Mouse (Mus musculus) adrenal gland, adult 8-10 months (tissue): ENCODE results near the gene Cacng7. TPM values are rescaled to one million over a fixed set of nuclear protein-coding genes. Genes with fewer than 3 reads are reported as not detected.
A peak's percentile ranks its signal among the peaks of the same experiment; 100 is the strongest.
"Not testable (repeated sequence)": the region's sequence is repeated elsewhere in the genome, so short reads cannot be mapped to it uniquely, and the experiment has no call there.

Source experiments
- DNase-seq: peaks from one replicate; pipeline ENCODE4 v3.0.0; 2022
- microRNA-seq, 2 experiments: library from miRNA; unstranded; fragments of <30 nt; microRNA quantifications; one replicate each; pipeline ENCODE4 v1.2.0; 2022
- total RNA-seq, 4 experiments: library from RNA; stranded (reverse); gene quantifications; 2 replicates each; pipeline ENCODE4 v1.2.4; 2022

Cacng7 gene
- total RNA-seq, 4 experiments from 2014 or later, result 9.1 to 25.6 (median 14.2) TPM

GRCm38 (mm10) chr7:3389444-3390412 lies 57.0 kb downstream of the Cacng7 start:
- no peak for DNase-seq

DNA sequence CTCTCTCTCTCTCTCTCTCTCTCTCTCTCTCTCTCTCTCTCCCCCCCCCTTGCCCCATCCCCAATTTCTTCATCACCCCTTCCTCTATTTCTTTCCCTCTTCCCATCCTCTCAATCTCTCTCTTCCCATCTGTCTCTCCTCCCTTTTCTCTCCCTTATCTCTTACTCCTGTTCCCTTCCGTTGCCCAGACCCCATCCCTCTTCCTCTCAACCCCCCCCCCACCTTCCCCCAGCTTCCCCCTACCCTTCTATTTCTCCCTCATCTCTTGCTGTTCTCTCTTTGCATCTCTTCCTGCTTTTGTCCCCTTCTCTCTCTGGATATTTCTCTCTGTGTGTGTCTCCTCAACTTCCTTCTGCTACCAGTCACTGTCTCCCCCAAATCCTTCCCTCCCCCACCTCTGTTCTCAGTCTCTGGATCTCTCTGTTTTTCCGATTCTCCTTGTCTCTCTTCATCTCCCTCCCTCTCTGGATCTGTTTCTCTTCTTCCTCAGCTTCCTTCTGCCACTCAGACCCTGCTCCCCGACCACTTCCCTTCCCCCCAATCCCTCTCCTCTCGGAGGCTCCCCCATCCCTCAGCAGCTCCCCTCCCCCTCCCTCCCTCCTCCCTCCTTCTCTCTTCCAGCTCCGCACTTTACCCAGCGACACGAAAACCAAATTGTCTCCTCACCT lies 57.8 kb downstream of the Cacng7 start, which contains the start of gene Cacng8:
Gene Cacng8, plus strand, starts transcription at position 271 of the 668 bp plus-strand sequence.
- no peak for DNase-seq

- no peak for DNase-seq
Observed at GRCm38 (mm10) chr7:3391081-3391451, 58.3 kb downstream of the Cacng7 start.

DNA sequence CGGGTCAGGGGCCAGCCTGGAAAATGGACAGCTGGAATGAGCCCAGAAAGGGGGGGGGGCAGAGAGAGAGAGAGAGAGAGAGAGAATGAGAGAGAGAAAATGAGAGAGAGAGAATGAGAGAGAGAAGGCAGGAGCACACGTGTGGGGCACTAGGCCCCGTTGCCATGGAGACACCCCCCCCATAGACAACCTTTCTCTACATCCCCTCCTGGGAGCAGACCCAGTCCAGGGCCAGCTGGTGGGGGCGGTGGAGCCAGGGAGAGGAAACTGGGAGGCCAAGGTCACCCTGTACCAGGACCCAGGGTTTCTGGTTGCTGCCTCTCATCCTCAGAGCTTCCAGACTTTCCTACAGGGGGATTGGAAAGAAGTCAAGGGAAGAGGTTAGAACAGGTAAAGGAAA lies 59.1 kb downstream of the Cacng7 start:
- DNase-seq, result no peak

GRCm38 (mm10) chr7:3397355-3397754 lies 64.6 kb downstream of the Cacng7 start:
- DNase-seq, result no peak

DNA sequence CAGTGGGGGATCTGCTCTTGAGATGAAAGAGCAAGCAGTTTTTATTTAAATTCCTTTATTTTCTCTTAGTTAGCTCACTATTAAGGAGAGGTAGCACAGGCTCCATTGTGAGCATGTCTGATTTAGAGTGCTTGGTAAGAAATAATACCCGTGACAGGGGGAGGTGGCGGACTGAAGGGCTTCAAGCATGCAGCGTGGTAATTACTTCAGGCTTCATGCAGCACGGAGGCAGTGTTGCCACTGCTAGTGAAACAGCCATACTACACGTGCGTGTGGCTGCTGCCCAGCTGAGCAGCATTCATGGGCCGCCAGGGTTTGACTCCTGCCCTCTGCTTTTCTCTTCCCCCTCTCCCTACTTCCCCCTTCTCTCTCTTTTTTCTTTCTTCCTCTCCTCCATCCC lies 65.0 kb downstream of the Cacng7 start:
- DNase-seq, result no peak

- not testable (repeated sequence) for DNase-seq
Observed at GRCm38 (mm10) chr7:3398363-3398762, 65.6 kb downstream of the Cacng7 start.

GRCm38 (mm10) chr7:3399937-3400336 lies 67.2 kb downstream of the Cacng7 start:
- DNase-seq, result no peak

- no peak for DNase-seq
Observed at GRCm38 (mm10) chr7:3409729-3410520, 77.2 kb downstream of the Cacng7 start.

DNA sequence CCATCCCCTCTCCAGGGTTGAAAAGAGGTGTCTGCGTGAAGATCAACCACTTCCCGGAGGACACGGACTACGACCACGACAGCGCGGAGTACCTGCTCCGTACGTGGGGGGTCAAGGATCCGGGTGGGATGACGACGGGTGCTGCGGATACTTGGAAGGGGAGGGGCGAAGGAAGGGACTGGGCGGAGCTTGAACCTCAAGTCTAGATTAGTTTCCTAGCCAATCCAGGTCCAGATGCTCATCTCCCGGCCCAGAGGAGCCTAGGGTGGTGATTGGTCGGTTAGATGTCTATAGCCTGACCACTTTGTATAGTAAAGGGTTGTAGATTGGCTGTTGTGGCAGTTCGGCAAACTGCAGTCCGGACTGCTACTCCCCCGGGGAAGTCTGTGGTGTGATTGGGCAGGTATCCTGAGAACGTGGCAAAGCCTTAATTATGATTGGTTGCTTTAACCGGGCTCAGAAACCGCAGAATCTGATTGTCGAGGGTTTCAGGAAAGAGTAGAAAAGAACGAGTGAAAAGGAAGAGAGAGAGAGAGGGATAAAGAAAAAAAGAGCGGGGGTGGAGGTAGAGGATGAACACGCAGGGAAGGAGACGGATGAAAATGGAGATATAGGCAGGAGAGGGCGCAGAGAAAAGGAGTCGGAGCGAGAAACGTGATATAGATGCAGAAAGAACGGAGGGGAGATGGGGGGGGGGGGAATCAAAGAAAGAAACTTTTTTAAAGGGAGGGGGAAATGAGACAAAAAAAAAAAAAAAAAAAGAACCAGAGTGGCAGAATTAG lies 78.6 kb downstream of the Cacng7 start:
- DNase-seq, result peak; percentile 34

- DNase-seq, result no peak
Observed at GRCm38 (mm10) chr7:3412036-3412435, 79.3 kb downstream of the Cacng7 start.

DNA sequence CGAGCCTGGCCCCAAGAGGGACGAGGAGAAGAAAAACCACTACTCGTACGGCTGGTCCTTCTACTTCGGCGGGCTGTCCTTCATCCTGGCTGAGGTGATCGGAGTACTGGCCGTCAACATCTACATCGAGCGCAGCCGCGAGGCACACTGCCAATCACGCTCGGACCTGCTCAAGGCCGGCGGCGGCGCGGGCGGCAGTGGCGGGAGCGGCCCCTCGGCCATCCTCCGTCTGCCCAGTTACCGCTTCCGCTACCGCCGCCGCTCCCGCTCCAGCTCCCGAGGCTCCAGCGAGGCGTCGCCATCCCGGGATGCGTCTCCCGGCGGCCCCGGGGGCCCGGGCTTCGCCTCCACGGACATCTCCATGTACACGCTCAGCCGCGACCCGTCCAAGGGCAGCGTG lies 82.1 kb downstream of the Cacng7 start:
- DNase-seq, result peak; percentile 35

DNA sequence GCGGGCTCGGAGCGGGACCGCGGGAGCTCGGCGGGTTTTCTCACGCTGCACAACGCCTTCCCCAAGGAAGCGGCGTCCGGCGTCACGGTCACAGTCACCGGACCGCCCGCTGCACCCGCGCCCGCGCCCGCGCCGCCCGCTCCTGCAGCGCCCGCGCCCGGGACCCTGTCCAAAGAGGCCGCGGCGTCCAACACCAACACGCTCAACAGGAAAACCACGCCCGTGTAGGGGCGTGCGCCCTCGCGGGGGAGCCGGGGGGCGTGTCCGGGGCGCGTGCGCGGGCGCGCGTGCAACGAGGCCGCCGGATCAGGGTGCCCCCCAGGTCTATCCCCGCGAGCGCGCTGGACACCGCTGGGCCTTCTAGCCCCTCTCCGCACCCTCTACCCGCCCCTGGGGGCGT lies 82.6 kb downstream of the Cacng7 start:
- DNase-seq, result peak; percentile 36

Small RNA genes within 50 kb of the gene (microRNA-seq; reads per million reads assigned to microRNA genes)
- 25.6 to 27.7 reads per million in 2 experiments for gene Gm23450

Other genes with a start within 250 kb of the Cacng7 start
- gene AU018091, start 163.8 kb upstream of the Cacng7 start, total RNA-seq, result not detected
- under 1 TPM in 1 of 4 experiments, not detected in 3; 0.11 TPM for gene Nlrp12, start 83.2 kb upstream of the Cacng7 start, total RNA-seq
- gene Myadm, start 43.9 kb upstream of the Cacng7 start, total RNA-seq, result 10 to 100 TPM; 58.4 to 87.4 (median 71.8) TPM
- gene Prkcg, start 43.8 kb upstream of the Cacng7 start, total RNA-seq, result 1 to 10 TPM in 3 of 4 experiments, under 1 TPM in 1; 0.63 to 1.9 (median 1.6) TPM
- gene Cacng8, start 57.7 kb downstream of the Cacng7 start, total RNA-seq, result 10 to 100 TPM in 2 of 4 experiments, 1 to 10 TPM in 2; 4.4 to 12.2 (median 7.4) TPM
- under 1 TPM in 2 of 4 experiments, not detected in 2; 0.34 to 0.78 TPM for gene Cacng6, start 91.2 kb downstream of the Cacng7 start, total RNA-seq
- under 1 TPM in 3 of 4 experiments, not detected in 1; 0.24 to 0.90 (median 0.66) TPM for gene Tarm1, start 169.7 kb downstream of the Cacng7 start, total RNA-seq